Mouse (Mus musculus) activated CD4-positive, CD25-positive, alpha-beta regulatory T cell (primary cell): ENCODE measurements around the gene Lss. TPM values are rescaled to one million over a fixed set of nuclear protein-coding genes. Genes with fewer than 3 reads are reported as not detected.

Source experiments
- polyA plus RNA-seq, 2 experiments: library from polyadenylated mRNA; unstranded; fragments of 100-300 nt; shearing (Covaris generic); gene quantifications; one replicate each; pipeline ENCODE4 v1.2.1; 2017

Lss gene
- polyA plus RNA-seq = 10 to 100 TPM in 1 of 2 experiments, 1 to 10 TPM in 1; 6.0 to 10.0 TPM

DNA sequence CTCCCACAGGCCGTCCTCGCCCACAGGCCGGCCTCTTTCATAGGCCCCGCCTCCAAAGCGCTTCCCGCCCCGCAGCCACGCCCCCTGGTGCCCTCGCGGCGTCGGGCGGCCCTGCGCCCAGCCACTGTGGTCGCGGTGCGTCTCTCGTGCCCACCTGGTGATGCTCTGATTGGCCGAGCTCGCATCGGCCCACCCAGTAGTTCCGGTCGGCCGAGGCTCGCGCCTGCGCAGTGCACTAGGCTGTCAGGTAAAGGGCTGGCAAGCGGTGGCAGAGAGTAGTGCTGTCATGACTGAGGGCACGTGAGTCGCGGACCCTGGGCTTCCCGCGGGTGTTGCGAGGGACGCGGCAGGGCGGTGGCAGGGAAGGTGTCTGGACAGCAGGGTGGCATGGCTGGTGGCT, at the start of gene Lss:
Lss (plus strand) TSS at position 214 of the 400 bp plus-strand sequence.

DNA sequence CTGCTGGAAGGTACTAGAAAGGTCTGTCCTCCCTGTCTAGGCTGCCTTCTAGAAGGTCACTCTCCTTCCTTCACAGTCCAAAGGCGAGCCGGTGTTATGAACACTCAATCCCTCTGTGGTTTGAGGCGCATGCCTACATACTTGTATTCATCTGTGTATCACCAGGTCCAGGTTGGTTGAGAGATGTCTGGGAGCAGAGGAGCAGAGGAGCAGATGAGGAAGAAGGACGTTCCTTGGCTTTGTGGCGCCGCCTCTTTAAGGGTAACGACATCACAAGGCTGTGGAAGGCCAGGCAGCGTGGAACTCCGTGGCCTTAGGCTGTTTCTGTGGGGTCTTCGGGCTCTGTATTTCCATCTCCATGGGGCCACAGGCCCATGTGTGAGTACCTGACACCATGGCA, 30.6 kb downstream of the Lss start, which contains the start of gene Spatc1l:
Spatc1l (plus strand) TSS at position 301 of the 400 bp plus-strand sequence.

DNA sequence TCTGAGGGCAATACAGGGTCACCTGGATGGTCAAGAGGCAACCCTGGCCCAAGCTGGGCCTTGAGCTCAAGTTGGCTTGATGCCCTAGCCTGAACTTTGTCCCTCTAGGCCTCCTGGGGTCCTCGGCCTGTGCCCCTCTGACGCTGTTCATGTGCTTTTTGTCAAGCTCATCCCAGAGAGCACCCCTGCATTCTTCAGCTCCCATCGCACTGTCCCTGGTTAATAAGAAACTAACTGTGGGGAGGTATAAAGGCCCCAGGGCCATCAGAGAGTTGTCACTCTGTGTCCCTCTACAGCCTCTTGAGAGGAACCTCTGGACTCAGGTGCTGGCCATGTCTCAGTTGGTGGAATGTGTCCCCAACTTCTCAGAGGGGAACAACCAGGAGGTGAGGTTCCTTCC, 44.0 kb downstream of the Lss start, which contains the start of gene Ftcd:
Ftcd (plus strand) TSS at position 275 of the 400 bp plus-strand sequence.

Other genes starting within 250 kb of the Lss start
- gene Dip2a, start 186.3 kb upstream of the Lss start, polyA plus RNA-seq = 1 to 10 TPM; 2.5 to 7.8 TPM
- gene AC141477.1, start 91.1 kb upstream of the Lss start, polyA plus RNA-seq = 10 to 100 TPM in 1 of 2 experiments, 1 to 10 TPM in 1; 8.7 to 12.5 TPM
- gene Pcnt, start 88.8 kb upstream of the Lss start, polyA plus RNA-seq = 10 to 100 TPM; 14.2 to 17.0 TPM
- not detected for gene 2610028H24Rik, start 82.5 kb upstream of the Lss start, polyA plus RNA-seq
- gene Mcm3ap, start 62.7 kb upstream of the Lss start, polyA plus RNA-seq = 10 to 100 TPM; 45.8 to 57.3 TPM
- gene Ybey, start 62.5 kb upstream of the Lss start, polyA plus RNA-seq = 1 to 10 TPM; 3.1 to 3.4 TPM
- gene Spatc1l, start 30.7 kb downstream of the Lss start, polyA plus RNA-seq = not detected
- gene Ftcd, start 44.1 kb downstream of the Lss start, polyA plus RNA-seq = not detected
- under 1 TPM in 1 of 2 experiments, not detected in 1; 0.20 TPM for gene Col6a2, start 92.0 kb downstream of the Lss start, polyA plus RNA-seq
- gene Col6a1, start 194.6 kb downstream of the Lss start, polyA plus RNA-seq = under 1 TPM in 1 of 2 experiments, not detected in 1; 0.12 TPM